9 mouse cellular contexts compared by ENCODE assay signal in genomic region chr2:163645700-163646460, GRCm38 (mm10). TPM values are rescaled to one million over a fixed set of nuclear protein-coding genes. Genes with fewer than 3 reads are reported as not detected.
A peak's percentile ranks its signal among the peaks of the same experiment; 100 is the strongest.
DNase-seq lines count a peak whose midpoint lies in the region; ATAC-seq and TF ChIP-seq lines count a peak whose summit lies in the region.
"Had no signal": no experiment of that assay in that cellular context is flagged by ENCODE, and none has a peak within 500 bp of the region (broad histone marks: within the 10 kb centered on the region; RNA-seq: fewer than 3 reads in every experiment).

No protein-coding gene starts in this region.

- H3K4me2 ChIP-seq in hindbrain, embryonic 12.5 days (replicated peaks): 0 out of 2 replicates have a peak overlapping the region, but pooled peaks have one; percentile 69

- H3K9ac ChIP-seq in liver, adult 2 months (ENCODE audit: low read depth, low read length): no peak overlapping the region
- H3K9ac ChIP-seq in hindbrain, embryonic 12.5 days: no peak overlapping the region
- H3K9ac ChIP-seq: neural tube, embryonic 12.5 days had no signal

- DNase-seq in cerebellum, adult 9-11 months: peak; percentile 35
- no peak for DNase-seq in cerebellum, postnatal 25 days
- peak; percentile 30 for DNase-seq in liver, adult 2 months (ENCODE audit: extremely low read depth, low read depth, low spot score)
- DNase-seq in liver: no peak
- no peak for DNase-seq in gastrocnemius, postnatal 4 days (ENCODE audit: low spot score in 2 of 2)
- DNase-seq in thymus, postnatal 0 days (ENCODE audit: low spot score): no peak

- 72% methylated on average over 11 of the region's 11 CpGs for WGBS in liver, adult 2 months
- 80% methylated on average over 11 of the region's 11 CpGs for WGBS in hindbrain, embryonic 12.5 days
- WGBS in macrophage (ENCODE audit: missing documents): 54% methylated on average over 9 of the region's 11 CpGs

- H3K4me1 ChIP-seq in liver, adult 2 months (ENCODE audit: control insufficient read depth, insufficient read depth, low read length): peaks cover 7% of the 10 kb centered on the region
- peaks cover 18% of the 10 kb centered on the region for H3K4me1 ChIP-seq in hindbrain, embryonic 12.5 days

- no peak overlapping the region for H3K27ac ChIP-seq in liver, adult 2 months (replicated peaks; ENCODE audit: insufficient read depth, low read depth, low read length)
- H3K27ac ChIP-seq in hindbrain, embryonic 12.5 days: no peak overlapping the region
- H3K27ac ChIP-seq in macrophage: peak overlapping the region; percentile 82
- H3K27ac ChIP-seq: neural tube, embryonic 12.5 days had no signal

- no peak for ATAC-seq in hindbrain, embryonic 12.5 days (ENCODE audit: low FRiP score)

- no peak for TF ChIP-seq POLR2A in liver, adult 2 months (IDR thresholded peaks at IDR 0.05; ENCODE audit: extremely low read depth, insufficient read depth, low read length)

- TF ChIP-seq CTCF in liver, adult 2 months (IDR thresholded peaks at IDR 0.05; ENCODE audit: low read depth, low read length): no peak

- H3K4me3 ChIP-seq in liver, adult 2 months (ENCODE audit: insufficient read depth, low read depth, low read length): no peak overlapping the region
- no peak overlapping the region for H3K4me3 ChIP-seq in hindbrain, embryonic 12.5 days
- peak overlapping the region; percentile 5; the same call in 1 of the 2 replicates for H3K4me3 ChIP-seq in macrophage (ENCODE audit: inconsistent target)

- no peaks in the 10 kb centered on the region for H3K27me3 ChIP-seq in liver, adult 2 months (ENCODE audit: control insufficient read depth, insufficient read depth, low read length)
- H3K27me3 ChIP-seq in hindbrain, embryonic 12.5 days: no peaks in the 10 kb centered on the region
- H3K27me3 ChIP-seq: neural tube, embryonic 12.5 days had no signal

- peaks cover 9% of the 10 kb centered on the region for H3K9me3 ChIP-seq in hindbrain, embryonic 12.5 days (replicated peaks)

- H3K79me2 ChIP-seq in liver, adult 2 months (ENCODE audit: control insufficient read depth, insufficient read depth, low read length): peaks cover 20% of the 10 kb centered on the region; the same call in 1 of the 2 replicates
- H3K79me2 ChIP-seq in macrophage (ENCODE audit: inconsistent target): peaks cover 36% of the 10 kb centered on the region

- H3K36me3 ChIP-seq in liver, adult 2 months (ENCODE audit: control insufficient read depth, insufficient read depth, low read length): peaks cover 6% of the 10 kb centered on the region; the same call in 1 of the 2 replicates
- H3K36me3 ChIP-seq in hindbrain, embryonic 12.5 days: no peaks in the 10 kb centered on the region
- H3K36me3 ChIP-seq in macrophage (ENCODE audit: inconsistent target): no peaks in the 10 kb centered on the region
- H3K36me3 ChIP-seq: neural tube, embryonic 12.5 days had no signal

RNA-seq across cellular contexts. Expression of gene Serinc3, which starts 0.9 kb away (rescaled TPM):
- total RNA-seq in liver, adult 2 months (2014; rRNA removed): 123 TPM in 2 replicates
- 122 and 124 TPM in 2 replicates for polyA plus RNA-seq in liver, adult 2 months (2012; rRNA removed)
- 36.2 and 38.4 TPM in 2 replicates for polyA plus RNA-seq in hindbrain, embryonic 12.5 days (2016; fragmentation: Nextera tagmentation; extraction: Ambion mirVana)
- 100 to 1,000 TPM in 9 of 26 experiments, 10 to 100 TPM in 17; 27.4 to 173 (median 89.6) TPM for total RNA-seq in macrophage (2018; cell fraction: chromatin; rRNA removed)
- 100 to 1,000 TPM; 210 to 576 (median 331) TPM for total RNA-seq in macrophage (2018; cell fraction: cytosol; rRNA removed)
- total RNA-seq in macrophage (2018; cell fraction: nucleus; rRNA removed): 100 to 1,000 TPM; 108 to 439 (median 280) TPM
- 217 to 859 TPM (median 380 TPM) in 3 replicates for polyA plus RNA-seq in macrophage (2018)
- total RNA-seq in gastrocnemius, postnatal 4 days (2021): 100 to 1,000 TPM; 152 to 163 TPM
- 74.1 and 74.4 TPM in 2 replicates for polyA plus RNA-seq in thymus, postnatal 0 days (2015; fragmentation: Nextera tagmentation; extraction: Ambion mirVana)

RNA-seq across cellular contexts. Expression of gene Pkig, which starts 12.3 kb away (rescaled TPM):
- 13.2 and 17.2 TPM in 2 replicates for total RNA-seq in liver, adult 2 months (2014; rRNA removed)
- 35.0 and 35.2 TPM in 2 replicates for polyA plus RNA-seq in liver, adult 2 months (2012; rRNA removed)
- 109 and 113 TPM in 2 replicates for polyA plus RNA-seq in hindbrain, embryonic 12.5 days (2016; fragmentation: Nextera tagmentation; extraction: Ambion mirVana)
- 10 to 100 TPM in 19 of 26 experiments, 1 to 10 TPM in 7; 2.4 to 30.8 (median 18.1) TPM for total RNA-seq in macrophage (2018; cell fraction: chromatin; rRNA removed)
- 10 to 100 TPM; 42.4 to 74.6 (median 56.6) TPM for total RNA-seq in macrophage (2018; cell fraction: cytosol; rRNA removed)
- 10 to 100 TPM; 12.2 to 39.2 (median 23.1) TPM for total RNA-seq in macrophage (2018; cell fraction: nucleus; rRNA removed)
- 39.4 to 69.2 TPM (median 46.2 TPM) in 3 replicates for polyA plus RNA-seq in macrophage (2018)
- 100 to 1,000 TPM; 153 to 176 TPM for total RNA-seq in gastrocnemius, postnatal 4 days (2021)
- 63.5 and 66.1 TPM in 2 replicates for polyA plus RNA-seq in thymus, postnatal 0 days (2015; fragmentation: Nextera tagmentation; extraction: Ambion mirVana)

RNA-seq across cellular contexts. Expression of gene Ttpal, which starts 43.8 kb away (rescaled TPM):
- total RNA-seq in liver, adult 2 months (2014; rRNA removed): 9.3 and 9.7 TPM in 2 replicates
- polyA plus RNA-seq in liver, adult 2 months (2012; rRNA removed): 8.1 and 12.4 TPM in 2 replicates
- polyA plus RNA-seq in hindbrain, embryonic 12.5 days (2016; fragmentation: Nextera tagmentation; extraction: Ambion mirVana): 51.5 and 52.0 TPM in 2 replicates
- total RNA-seq in macrophage (2018; cell fraction: chromatin; rRNA removed): 100 to 1,000 TPM in 11 of 26 experiments, 10 to 100 TPM in 15; 39.4 to 228 (median 75.4) TPM
- total RNA-seq in macrophage (2018; cell fraction: cytosol; rRNA removed): 10 to 100 TPM; 14.0 to 31.8 (median 18.4) TPM
- 100 to 1,000 TPM in 5 of 26 experiments, 10 to 100 TPM in 21; 24.8 to 160 (median 66.0) TPM for total RNA-seq in macrophage (2018; cell fraction: nucleus; rRNA removed)
- polyA plus RNA-seq in macrophage (2018): 8.8 to 17.3 TPM (median 13.7 TPM) in 3 replicates
- total RNA-seq in gastrocnemius, postnatal 4 days (2021): 10 to 100 TPM; 15.5 to 17.1 TPM
- polyA plus RNA-seq in thymus, postnatal 0 days (2015; fragmentation: Nextera tagmentation; extraction: Ambion mirVana): 33.0 and 34.4 TPM in 2 replicates

Comparison
In these comparisons a context has a peak if more than half of its experiments do, and no peak if none do; other contexts are left out.
1. DNase-seq: peak in cerebellum, adult 9-11 months (single experiment) and liver, adult 2 months (single experiment); none in cerebellum, postnatal 25 days (0 of 2), liver (single experiment), gastrocnemius, postnatal 4 days (0 of 2) and thymus, postnatal 0 days (single experiment).